Mouse (Mus musculus): ENCODE results near the gene Gm37240. TPM values are rescaled to one million over a fixed set of nuclear protein-coding genes. Genes with fewer than 3 reads are reported as not detected.
"Not testable (repeated sequence)": the region's sequence is repeated elsewhere in the genome, so short reads cannot be mapped to it uniquely, and the experiment has no call there.

The Gm37240 gene
- polyA plus RNA-seq, 1 experiment from 2014 or later, result 0.52 TPM

- DNase-seq (ENCODE audit: low spot score) (peak; percentile 8), ATAC-seq (ENCODE audit: low FRiP score) (peak; percentile 66; the same call in 1 of the 2 replicates)
- WGBS, result 2% methylated on average over 21 of the region's 21 CpGs
- Histone ChIP-seq H3K36me3 (ENCODE audit: control insufficient read depth, insufficient read depth, low read length) (no peaks in the 10 kb centered on the region), H3K4me2 (replicated peaks; ENCODE audit: low read depth, low read length) (peak overlapping the region; percentile 57), H3K27me3 (ENCODE audit: control insufficient read depth, insufficient read depth, low read length) (peaks cover 5% of the 10 kb centered on the region; the same call in 1 of the 2 replicates), H3K9me3 (ENCODE audit: control insufficient read depth, low read length) (no peaks in the 10 kb centered on the region), H3K27ac (ENCODE audit: low read depth, low read length) (no peak overlapping the region), H3K9ac (ENCODE audit: low read depth, low read length) (no peak overlapping the region; the same call in 1 of the 2 replicates), H3K4me3 (ENCODE audit: low read depth, low read length) (peak overlapping the region; percentile 19), H3K4me1 (replicated peaks; ENCODE audit: control insufficient read depth, insufficient read depth, low read length) (0 out of 2 replicates have a peak, but pooled peaks cover 3% of the 10 kb centered on the region)
Measured at GRCm38 (mm10) chr3:84665255-84666073, 1221.9 kb downstream of the Gm37240 start.

GRCm38 (mm10) chr3:84664686-84665085, 1222.6 kb downstream of the Gm37240 start:
- Histone ChIP-seq H3K27me3 (ENCODE audit: control insufficient read depth, insufficient read depth, low read length) (peaks cover 5% of the 10 kb centered on the region; the same call in 1 of the 2 replicates), H3K4me2 (replicated peaks; ENCODE audit: low read depth, low read length) (no peak overlapping the region), H3K36me3 (ENCODE audit: control insufficient read depth, insufficient read depth, low read length) (no peaks in the 10 kb centered on the region), H3K4me1 (replicated peaks; ENCODE audit: control insufficient read depth, insufficient read depth, low read length) (0 out of 2 replicates have a peak, but pooled peaks cover 3% of the 10 kb centered on the region), H3K27ac (ENCODE audit: low read depth, low read length) (no peak overlapping the region), H3K4me3 (ENCODE audit: low read depth, low read length) (no peak overlapping the region), H3K9ac (ENCODE audit: low read depth, low read length) (no peak overlapping the region), H3K9me3 (ENCODE audit: control insufficient read depth, low read length) (no peaks in the 10 kb centered on the region)
- 69% methylated on average over 8 of the region's 8 CpGs for WGBS
- no peak for DNase-seq (ENCODE audit: low spot score)
- no peak for ATAC-seq (ENCODE audit: low FRiP score)

GRCm38 (mm10) chr3:84663858-84664257, 1223.5 kb downstream of the Gm37240 start:
- WGBS, result 90% methylated on average over 4 of the region's 4 CpGs
- Histone ChIP-seq H3K9me3 (ENCODE audit: control insufficient read depth, low read length) (no peaks in the 10 kb centered on the region), H3K4me3 (ENCODE audit: low read depth, low read length) (no peak overlapping the region), H3K27me3 (ENCODE audit: control insufficient read depth, insufficient read depth, low read length) (peaks cover 5% of the 10 kb centered on the region; the same call in 1 of the 2 replicates), H3K9ac (ENCODE audit: low read depth, low read length) (no peak overlapping the region), H3K4me1 (replicated peaks; ENCODE audit: control insufficient read depth, insufficient read depth, low read length) (0 out of 2 replicates have a peak, but pooled peaks cover 3% of the 10 kb centered on the region), H3K36me3 (ENCODE audit: control insufficient read depth, insufficient read depth, low read length) (no peaks in the 10 kb centered on the region), H3K4me2 (replicated peaks; ENCODE audit: low read depth, low read length) (no peak overlapping the region), H3K27ac (ENCODE audit: low read depth, low read length) (no peak overlapping the region)
- ATAC-seq (ENCODE audit: low FRiP score) (no peak), DNase-seq (ENCODE audit: low spot score) (no peak)

GRCm38 (mm10) chr3:84663079-84663478, 1224.2 kb downstream of the Gm37240 start:
- no peak for DNase-seq (ENCODE audit: low spot score)
- no peaks in the 10 kb centered on the region for H3K9me3 ChIP-seq (ENCODE audit: control insufficient read depth, low read length)
- peaks cover 5% of the 10 kb centered on the region; the same call in 1 of the 2 replicates for H3K27me3 ChIP-seq (ENCODE audit: control insufficient read depth, insufficient read depth, low read length)
- H3K36me3 ChIP-seq (ENCODE audit: control insufficient read depth, insufficient read depth, low read length), result no peaks in the 10 kb centered on the region
- H3K4me3 ChIP-seq (ENCODE audit: low read depth, low read length), result no peak overlapping the region
- H3K4me1 ChIP-seq (replicated peaks; ENCODE audit: control insufficient read depth, insufficient read depth, low read length), result 0 out of 2 replicates have a peak, but pooled peaks cover 3% of the 10 kb centered on the region
- no peak overlapping the region for H3K27ac ChIP-seq (ENCODE audit: low read depth, low read length)
- 83% methylated on average over 12 of the region's 12 CpGs for WGBS
- no peak overlapping the region for H3K9ac ChIP-seq (ENCODE audit: low read depth, low read length)
- no peak for ATAC-seq (ENCODE audit: low FRiP score)
- no peak overlapping the region for H3K4me2 ChIP-seq (replicated peaks; ENCODE audit: low read depth, low read length)

GRCm38 (mm10) chr3:84660380-84660779, 1226.9 kb downstream of the Gm37240 start:
- DNase-seq (ENCODE audit: low spot score), result no peak
- Histone ChIP-seq H3K36me3 (ENCODE audit: control insufficient read depth, insufficient read depth, low read length) (no peaks in the 10 kb centered on the region), H3K27me3 (ENCODE audit: control insufficient read depth, insufficient read depth, low read length) (no peaks in the 10 kb centered on the region; the same call in 1 of the 2 replicates), H3K27ac (ENCODE audit: low read depth, low read length) (no peak overlapping the region), H3K4me2 (replicated peaks; ENCODE audit: low read depth, low read length) (no peak overlapping the region), H3K4me3 (ENCODE audit: low read depth, low read length) (no peak overlapping the region), H3K4me1 (replicated peaks; ENCODE audit: control insufficient read depth, insufficient read depth, low read length) (no peaks in the 10 kb centered on the region), H3K9ac (ENCODE audit: low read depth, low read length) (no peak overlapping the region), H3K9me3 (ENCODE audit: control insufficient read depth, low read length) (no peaks in the 10 kb centered on the region)
- ATAC-seq (ENCODE audit: low FRiP score), result no peak
- 88% methylated on average over 2 of the region's 2 CpGs for WGBS

- H3K36me3 ChIP-seq (ENCODE audit: control insufficient read depth, insufficient read depth, low read length), result no peaks in the 10 kb centered on the region
- no peak overlapping the region for H3K4me3 ChIP-seq (ENCODE audit: low read depth, low read length)
- no peak overlapping the region for H3K27ac ChIP-seq (ENCODE audit: low read depth, low read length)
- no peak for ATAC-seq (ENCODE audit: low FRiP score)
- no peak overlapping the region for H3K9ac ChIP-seq (ENCODE audit: low read depth, low read length)
- no peaks in the 10 kb centered on the region for H3K27me3 ChIP-seq (ENCODE audit: control insufficient read depth, insufficient read depth, low read length)
- 93% methylated on average over 2 of the region's 2 CpGs for WGBS
- H3K9me3 ChIP-seq (ENCODE audit: control insufficient read depth, low read length), result no peaks in the 10 kb centered on the region
- no peak for DNase-seq (ENCODE audit: low spot score)
- H3K4me2 ChIP-seq (replicated peaks; ENCODE audit: low read depth, low read length), result no peak overlapping the region
- no peaks in the 10 kb centered on the region for H3K4me1 ChIP-seq (replicated peaks; ENCODE audit: control insufficient read depth, insufficient read depth, low read length)
Measured at GRCm38 (mm10) chr3:84658872-84659271, 1228.4 kb downstream of the Gm37240 start.

- Histone ChIP-seq H3K9me3 (ENCODE audit: control insufficient read depth, low read length) (no peaks in the 10 kb centered on the region), H3K36me3 (ENCODE audit: control insufficient read depth, insufficient read depth, low read length) (no peaks in the 10 kb centered on the region), H3K9ac (ENCODE audit: low read depth, low read length) (no peak overlapping the region), H3K27me3 (ENCODE audit: control insufficient read depth, insufficient read depth, low read length) (no peaks in the 10 kb centered on the region), H3K4me3 (ENCODE audit: low read depth, low read length) (no peak overlapping the region), H3K27ac (ENCODE audit: low read depth, low read length) (no peak overlapping the region), H3K4me2 (replicated peaks; ENCODE audit: low read depth, low read length) (no peak overlapping the region), H3K4me1 (replicated peaks; ENCODE audit: control insufficient read depth, insufficient read depth, low read length) (no peaks in the 10 kb centered on the region)
- DNase-seq (ENCODE audit: low spot score) (no peak), ATAC-seq (ENCODE audit: low FRiP score) (no peak)
- WGBS, result 89% methylated on average over 7 of the region's 7 CpGs
Measured at GRCm38 (mm10) chr3:84658017-84658416, 1229.3 kb downstream of the Gm37240 start.

- H3K36me3 ChIP-seq (ENCODE audit: control insufficient read depth, insufficient read depth, low read length), result no peaks in the 10 kb centered on the region
- H3K27ac ChIP-seq (ENCODE audit: low read depth, low read length), result no peak overlapping the region
- 64% methylated on average over 6 of the region's 6 CpGs for WGBS
- H3K9ac ChIP-seq (ENCODE audit: low read depth, low read length), result no peak overlapping the region
- H3K27me3 ChIP-seq (ENCODE audit: control insufficient read depth, insufficient read depth, low read length), result no peaks in the 10 kb centered on the region
- DNase-seq (ENCODE audit: low spot score) (no peak), ATAC-seq (ENCODE audit: low FRiP score) (no peak)
- no peaks in the 10 kb centered on the region for H3K9me3 ChIP-seq (ENCODE audit: control insufficient read depth, low read length)
- no peak overlapping the region for H3K4me2 ChIP-seq (replicated peaks; ENCODE audit: low read depth, low read length)
- H3K4me1 ChIP-seq (replicated peaks; ENCODE audit: control insufficient read depth, insufficient read depth, low read length), result no peaks in the 10 kb centered on the region
- H3K4me3 ChIP-seq (ENCODE audit: low read depth, low read length), result no peak overlapping the region
Measured at GRCm38 (mm10) chr3:84657240-84657639, 1230.1 kb downstream of the Gm37240 start.

GRCm38 (mm10) chr3:84655785-84656150, 1231.5 kb downstream of the Gm37240 start:
- H3K9ac ChIP-seq (ENCODE audit: low read depth, low read length); ATAC-seq (ENCODE audit: low FRiP score); H3K9me3 ChIP-seq (ENCODE audit: control insufficient read depth, low read length); H3K27ac ChIP-seq (ENCODE audit: low read depth, low read length); H3K27me3 ChIP-seq (ENCODE audit: control insufficient read depth, insufficient read depth, low read length); H3K4me1 ChIP-seq (replicated peaks; ENCODE audit: control insufficient read depth, insufficient read depth, low read length); H3K36me3 ChIP-seq (ENCODE audit: control insufficient read depth, insufficient read depth, low read length); DNase-seq (ENCODE audit: low spot score); H3K4me3 ChIP-seq (ENCODE audit: low read depth, low read length); H3K4me2 ChIP-seq (replicated peaks; ENCODE audit: low read depth, low read length): not testable (repeated sequence)
- 73% methylated on average over 2 of the region's 2 CpGs for WGBS

Measured in hindbrain, embryonic 11.5 days (tissue).